28 mouse cellular contexts compared by ENCODE assay signal in the genomic region with DNA sequence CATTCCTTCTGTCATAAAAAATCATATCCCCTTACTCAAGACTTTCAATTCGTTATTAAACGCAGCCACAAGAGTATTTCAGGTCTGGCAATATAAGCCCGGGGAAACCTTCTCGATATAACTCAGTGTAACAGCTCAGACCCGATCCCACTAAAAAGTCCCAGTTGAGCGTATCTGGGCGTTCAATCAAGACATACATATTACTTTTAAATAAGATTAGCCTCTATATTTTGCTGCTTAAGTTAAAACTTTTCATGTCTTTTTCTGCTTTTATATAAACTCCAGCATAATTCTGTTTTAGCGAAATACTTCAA.
DNase-seq lines count a peak whose midpoint lies in the region; ATAC-seq lines count a peak whose summit lies in the region.
"Had no signal": no experiment of that assay in that cellular context is flagged by ENCODE, and none has a peak within 500 bp of the region (broad histone marks: within the 10 kb centered on the region; RNA-seq: fewer than 3 reads in every experiment).

No protein-coding gene starts in this region.

- peak; percentile 16 for DNase-seq in midbrain, embryonic 14.5 days
- DNase-seq in embryonic facial prominence, embryonic 14.5 days (ENCODE audit: low spot score) = no peak
- DNase-seq in forebrain, embryonic 14.5 days (ENCODE audit: low spot score) = no peak
- no peak for DNase-seq in cerebellum, adult 9-11 months
- DNase-seq in thymus, adult 18-20 months = no peak
- DNase-seq: adrenal gland, postnatal 10 days; adrenal gland, postnatal 36 days; B cell, adult 2 months; cerebellum, adult 11 months; cerebellum, adult 2 months; cerebellum, postnatal 10 days; cerebellum, postnatal 36 days; gastrocnemius, postnatal 10 days; gastrocnemius, postnatal 36 days; heart, adult 2 months; heart, postnatal 14 days; heart, postnatal 4 days had no signal

- WGBS in midbrain, embryonic 14.5 days = 80% methylated on average over 8 of the region's 8 CpGs
- WGBS in midbrain, embryonic 16.5 days = 71% methylated on average over 8 of the region's 8 CpGs
- WGBS in embryonic facial prominence, embryonic 14.5 days = 35% methylated on average over 8 of the region's 8 CpGs
- 37% methylated on average over 8 of the region's 8 CpGs for WGBS in limb, embryonic 12.5 days
- 29% methylated on average over 8 of the region's 8 CpGs for WGBS in limb, embryonic 15.5 days
- 71% methylated on average over 8 of the region's 8 CpGs for WGBS in forebrain, embryonic 14.5 days

- no peak overlapping the region for H3K4me3 ChIP-seq in midbrain, embryonic 14.5 days (replicated peaks; ENCODE audit: low read depth, low read length)
- no peak overlapping the region for H3K4me3 ChIP-seq in midbrain, embryonic 16.5 days (ENCODE audit: low read depth, low read length)
- no peak overlapping the region for H3K4me3 ChIP-seq in embryonic facial prominence, embryonic 14.5 days (ENCODE audit: low read depth, low read length)
- H3K4me3 ChIP-seq in limb, embryonic 12.5 days (replicated peaks) = no peak overlapping the region
- no peak overlapping the region for H3K4me3 ChIP-seq in limb, embryonic 15.5 days
- H3K4me3 ChIP-seq in forebrain, embryonic 14.5 days (ENCODE audit: low read depth, low read length) = no peak overlapping the region
- H3K4me3 ChIP-seq: heart, adult 2 months; heart, embryonic 10.5 days; heart, embryonic 13.5 days; hindbrain, embryonic 13.5 days; intestine, embryonic 15.5 days had no signal

- no peaks in the 10 kb centered on the region for H3K9me3 ChIP-seq in midbrain, embryonic 14.5 days (ENCODE audit: control insufficient read depth, low read length)
- H3K9me3 ChIP-seq in midbrain, embryonic 16.5 days (replicated peaks; ENCODE audit: control insufficient read depth, low read length, poor library complexity, severe bottlenecking) = no peaks in the 10 kb centered on the region
- H3K9me3 ChIP-seq in embryonic facial prominence, embryonic 14.5 days (ENCODE audit: control insufficient read depth, low read length) = no peaks in the 10 kb centered on the region; the same call in 1 of the 2 replicates
- H3K9me3 ChIP-seq in limb, embryonic 12.5 days = peaks cover 11% of the 10 kb centered on the region; the same call in 1 of the 2 replicates
- no peaks in the 10 kb centered on the region for H3K9me3 ChIP-seq in limb, embryonic 15.5 days
- H3K9me3 ChIP-seq in forebrain, embryonic 14.5 days (replicated peaks; ENCODE audit: control insufficient read depth, low read length) = no peaks in the 10 kb centered on the region; the same call in 1 of the 2 replicates
- H3K9me3 ChIP-seq: forebrain, embryonic 15.5 days; heart, embryonic 10.5 days; intestine, embryonic 15.5 days had no signal

- no peaks in the 10 kb centered on the region for H3K36me3 ChIP-seq in midbrain, embryonic 14.5 days (ENCODE audit: control insufficient read depth, insufficient read depth, low read length)
- H3K36me3 ChIP-seq in midbrain, embryonic 16.5 days (ENCODE audit: control insufficient read depth, insufficient read depth, low read length) = no peaks in the 10 kb centered on the region
- H3K36me3 ChIP-seq in embryonic facial prominence, embryonic 14.5 days (ENCODE audit: control insufficient read depth, insufficient read depth, low read length) = no peaks in the 10 kb centered on the region
- no peaks in the 10 kb centered on the region for H3K36me3 ChIP-seq in limb, embryonic 12.5 days
- H3K36me3 ChIP-seq in limb, embryonic 15.5 days = no peaks in the 10 kb centered on the region
- H3K36me3 ChIP-seq in forebrain, embryonic 14.5 days (ENCODE audit: control insufficient read depth, insufficient read depth, low read length) = no peaks in the 10 kb centered on the region
- H3K36me3 ChIP-seq: forebrain, embryonic 15.5 days; G1E; heart, embryonic 10.5 days; heart, embryonic 13.5 days; hindbrain, embryonic 13.5 days; intestine, embryonic 15.5 days had no signal

- H3K27ac ChIP-seq in midbrain, embryonic 14.5 days (replicated peaks; ENCODE audit: low read depth, low read length) = no peak overlapping the region
- H3K27ac ChIP-seq in midbrain, embryonic 16.5 days (ENCODE audit: low read length) = no peak overlapping the region
- H3K27ac ChIP-seq in embryonic facial prominence, embryonic 14.5 days (replicated peaks; ENCODE audit: low read depth, low read length) = no peak overlapping the region
- peak overlapping the region; percentile 50; the same call in 1 of the 2 replicates for H3K27ac ChIP-seq in limb, embryonic 12.5 days
- H3K27ac ChIP-seq in limb, embryonic 15.5 days = no peak overlapping the region
- no peak overlapping the region for H3K27ac ChIP-seq in forebrain, embryonic 14.5 days (ENCODE audit: low read depth, low read length)
- H3K27ac ChIP-seq: forebrain, embryonic 15.5 days; heart, adult 2 months; heart, embryonic 10.5 days; heart, embryonic 13.5 days; intestine, embryonic 15.5 days had no signal

- H3K4me1 ChIP-seq in midbrain, embryonic 14.5 days (ENCODE audit: control insufficient read depth, insufficient read depth, low read length) = peaks cover 10% of the 10 kb centered on the region; the same call in 1 of the 2 replicates
- peaks cover 6% of the 10 kb centered on the region for H3K4me1 ChIP-seq in midbrain, embryonic 16.5 days (ENCODE audit: control insufficient read depth, insufficient read depth, low read length)
- peaks cover 8% of the 10 kb centered on the region; the same call in 1 of the 2 replicates for H3K4me1 ChIP-seq in embryonic facial prominence, embryonic 14.5 days (ENCODE audit: control insufficient read depth, insufficient read depth, low read length)
- H3K4me1 ChIP-seq in limb, embryonic 12.5 days (replicated peaks) = peaks cover 56% of the 10 kb centered on the region
- H3K4me1 ChIP-seq in limb, embryonic 15.5 days = peaks cover 15% of the 10 kb centered on the region
- H3K4me1 ChIP-seq in forebrain, embryonic 14.5 days (ENCODE audit: control insufficient read depth, insufficient read depth, low read length) = peaks cover 8% of the 10 kb centered on the region; the same call in 1 of the 2 replicates

- no peak overlapping the region for H3K4me2 ChIP-seq in midbrain, embryonic 14.5 days (ENCODE audit: low read length)
- H3K4me2 ChIP-seq in midbrain, embryonic 16.5 days (ENCODE audit: low read length) = no peak overlapping the region
- H3K4me2 ChIP-seq in embryonic facial prominence, embryonic 14.5 days (ENCODE audit: low read depth, low read length) = peak overlapping the region; percentile 36
- 0 out of 2 replicates have a peak overlapping the region, but pooled peaks have one; percentile 50 for H3K4me2 ChIP-seq in limb, embryonic 12.5 days
- no peak overlapping the region for H3K4me2 ChIP-seq in limb, embryonic 15.5 days
- H3K4me2 ChIP-seq in forebrain, embryonic 14.5 days (ENCODE audit: low read length) = no peak overlapping the region
- H3K4me2 ChIP-seq: heart, embryonic 13.5 days; intestine, embryonic 15.5 days had no signal

- H3K27me3 ChIP-seq in midbrain, embryonic 14.5 days (ENCODE audit: control insufficient read depth, insufficient read depth, low read length) = no peaks in the 10 kb centered on the region
- no peaks in the 10 kb centered on the region for H3K27me3 ChIP-seq in midbrain, embryonic 16.5 days (ENCODE audit: control insufficient read depth, insufficient read depth, low read depth, low read length)
- H3K27me3 ChIP-seq in embryonic facial prominence, embryonic 14.5 days (replicated peaks; ENCODE audit: control insufficient read depth, insufficient read depth, low read length) = no peaks in the 10 kb centered on the region
- H3K27me3 ChIP-seq in limb, embryonic 12.5 days = peaks cover 12% of the 10 kb centered on the region
- H3K27me3 ChIP-seq in limb, embryonic 15.5 days = 0 out of 2 replicates have a peak, but pooled peaks cover 6% of the 10 kb centered on the region
- no peaks in the 10 kb centered on the region for H3K27me3 ChIP-seq in forebrain, embryonic 14.5 days (replicated peaks; ENCODE audit: control insufficient read depth, insufficient read depth, low read length)
- H3K27me3 ChIP-seq: forebrain, embryonic 15.5 days; heart, embryonic 13.5 days; hindbrain, embryonic 13.5 days; intestine, embryonic 15.5 days had no signal

- ATAC-seq in midbrain, embryonic 14.5 days (ENCODE audit: low FRiP score, low TSS enrichment) = no peak
- ATAC-seq in midbrain, embryonic 16.5 days = no peak
- no peak for ATAC-seq in embryonic facial prominence, embryonic 14.5 days (ENCODE audit: low read depth)
- 0 out of 2 replicates have a peak, but pooled peaks have one; percentile 35 for ATAC-seq in limb, embryonic 12.5 days (ENCODE audit: insufficient number of reproducible peaks, insufficient read depth, low FRiP score, low TSS enrichment, low read depth)
- ATAC-seq in limb, embryonic 15.5 days (ENCODE audit: insufficient number of reproducible peaks, low FRiP score, low TSS enrichment, low read depth) = peak; percentile 53; the same call in 1 of the 2 replicates
- ATAC-seq in forebrain, embryonic 14.5 days = no peak
- ATAC-seq: hindbrain, embryonic 16.5 days; intestine, embryonic 15.5 days; Patski had no signal

- H3K9ac ChIP-seq in midbrain, embryonic 14.5 days (replicated peaks; ENCODE audit: low read length) = no peak overlapping the region
- H3K9ac ChIP-seq in midbrain, embryonic 16.5 days (ENCODE audit: low read depth, low read length) = no peak overlapping the region
- no peak overlapping the region for H3K9ac ChIP-seq in embryonic facial prominence, embryonic 14.5 days (ENCODE audit: low read depth, low read length)
- no peak overlapping the region for H3K9ac ChIP-seq in limb, embryonic 12.5 days (replicated peaks)
- no peak overlapping the region for H3K9ac ChIP-seq in limb, embryonic 15.5 days
- H3K9ac ChIP-seq in forebrain, embryonic 14.5 days (ENCODE audit: low read length) = no peak overlapping the region
- H3K9ac ChIP-seq: forebrain, embryonic 15.5 days; heart, embryonic 13.5 days; intestine, embryonic 15.5 days had no signal

Comparison
In these comparisons a context has a peak if more than half of its experiments do, and no peak if none do; other contexts are left out.
1. H3K4me2 ChIP-seq: peak in embryonic facial prominence, embryonic 14.5 days (single experiment) and limb, embryonic 12.5 days (single experiment); none in midbrain, embryonic 14.5 days (single experiment), midbrain, embryonic 16.5 days (single experiment), limb, embryonic 15.5 days (single experiment) and forebrain, embryonic 14.5 days (single experiment).
2. ATAC-seq: peak in limb, embryonic 12.5 days (single experiment) and limb, embryonic 15.5 days (single experiment); none in midbrain, embryonic 14.5 days (single experiment), midbrain, embryonic 16.5 days (single experiment), embryonic facial prominence, embryonic 14.5 days (single experiment) and forebrain, embryonic 14.5 days (single experiment).